Mouse (Mus musculus): Measurements from ENCODE around the gene Ush2a. TPM values are rescaled to one million over a fixed set of nuclear protein-coding genes. Genes with fewer than 3 reads are reported as not detected.

Gene Ush2a
- total and polyA plus RNA-seq, 3 experiments, result under 0.01 to 0.04 TPM; not detected in 1

DNA sequence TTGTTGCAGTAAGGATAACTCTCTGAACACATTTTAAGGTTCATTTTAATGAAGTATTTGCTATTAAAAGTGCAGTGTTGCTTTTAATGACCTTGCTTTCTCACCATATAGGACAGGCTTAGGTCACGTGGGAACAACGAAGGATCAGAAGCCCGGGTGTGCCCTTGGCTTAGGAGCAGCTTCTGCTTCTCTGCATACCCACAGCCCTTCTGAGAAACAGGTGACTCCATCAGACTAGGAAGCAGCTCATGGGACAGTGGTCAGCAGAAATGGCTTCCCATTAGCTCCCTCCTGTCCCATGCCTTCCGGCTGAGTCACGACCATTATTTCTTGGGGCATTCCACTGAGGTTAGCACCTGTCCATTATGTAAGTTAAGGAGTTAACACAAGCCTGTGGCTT is 304.4 kb downstream of the Ush2a start:
- no peak for DNase-seq (ENCODE audit: low read depth, low spot score)
- Histone ChIP-seq H3K27me3 (ENCODE audit: control insufficient read depth in 1 of 2, insufficient read depth in 2 of 2, low read length in 2 of 2) (no peaks in the 10 kb centered on the region), H3K9me3 (replicated peaks; ENCODE audit: insufficient read depth, low read length) (no peaks in the 10 kb centered on the region), H3K4me1 (ENCODE audit: control insufficient read depth in 1 of 2, insufficient read depth in 2 of 2, low read length in 2 of 2) (no peaks in the 10 kb centered on the region), H3K27ac (ENCODE audit: control insufficient read depth, low read depth, low read length) (no peak overlapping the region), H3K9ac (ENCODE audit: control insufficient read depth, low read depth, low read length, poor library complexity, severe bottlenecking) (no peak overlapping the region), H3K4me3 (ENCODE audit: control insufficient read depth in 1 of 2, insufficient read depth in 1 of 2, low read depth in 2 of 2, low read length in 2 of 2) (no peak overlapping the region), H3K79me2 (ENCODE audit: control insufficient read depth, insufficient read depth, low read length, poor library complexity) (no peaks in the 10 kb centered on the region), H3K36me3 (ENCODE audit: control insufficient read depth in 1 of 2, insufficient read depth in 2 of 2, low read length in 2 of 2) (no peaks in the 10 kb centered on the region)
- no peak for TF ChIP-seq TAL1 (IDR thresholded peaks at IDR 0.05; ENCODE audit: low read length)
- no peak for TF ChIP-seq MYB (IDR thresholded peaks at IDR 0.05; ENCODE audit: low read depth, low read length)
- no peak for TF ChIP-seq POLR2A (IDR thresholded peaks at IDR 0.05; ENCODE audit: control insufficient read depth in 1 of 2, insufficient read depth in 1 of 2, low read depth in 1 of 2, low read length in 2 of 2, poor library complexity in 1 of 2)
- no peak for TF ChIP-seq GABPA (IDR thresholded peaks at IDR 0.05; ENCODE audit: low read depth, low read length)
- TF ChIP-seq ELF1 (IDR thresholded peaks at IDR 0.05; ENCODE audit: low read depth, low read length), result no peak
- TF ChIP-seq RAD21 (IDR thresholded peaks at IDR 0.05; ENCODE audit: low read depth, low read length), result no peak

DNA sequence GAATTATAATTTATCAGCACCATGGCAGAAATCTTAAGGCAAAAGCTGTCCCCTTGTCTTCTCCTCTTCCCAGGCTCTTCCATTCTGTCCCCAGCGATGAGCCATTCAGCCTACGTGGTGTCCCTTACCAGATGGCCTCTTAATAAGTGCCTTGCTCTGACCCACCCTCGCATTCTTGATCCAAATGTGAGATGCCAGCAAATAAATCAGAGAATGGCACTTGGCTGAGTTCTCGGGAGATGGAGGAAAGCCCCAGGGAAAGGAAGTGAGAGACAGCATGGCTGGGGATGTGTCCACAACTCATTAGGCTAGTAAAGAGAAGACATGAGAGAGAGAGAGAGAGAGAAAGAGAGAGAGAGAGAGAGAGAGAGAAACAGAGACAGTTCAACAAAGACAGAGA is 305.7 kb downstream of the Ush2a start:
- Histone ChIP-seq H3K27me3 (ENCODE audit: control insufficient read depth in 1 of 2, insufficient read depth in 2 of 2, low read length in 2 of 2) (no peaks in the 10 kb centered on the region), H3K36me3 (ENCODE audit: control insufficient read depth in 1 of 2, insufficient read depth in 2 of 2, low read length in 2 of 2) (no peaks in the 10 kb centered on the region), H3K9ac (ENCODE audit: control insufficient read depth, low read depth, low read length, poor library complexity, severe bottlenecking) (no peak overlapping the region), H3K9me3 (replicated peaks; ENCODE audit: insufficient read depth, low read length) (no peaks in the 10 kb centered on the region), H3K79me2 (ENCODE audit: control insufficient read depth, insufficient read depth, low read length, poor library complexity) (no peaks in the 10 kb centered on the region), H3K4me3 (ENCODE audit: control insufficient read depth in 1 of 2, insufficient read depth in 1 of 2, low read depth in 2 of 2, low read length in 2 of 2) (no peak overlapping the region), H3K27ac (ENCODE audit: control insufficient read depth, low read depth, low read length) (no peak overlapping the region), H3K4me1 (ENCODE audit: control insufficient read depth in 1 of 2, insufficient read depth in 2 of 2, low read length in 2 of 2) (no peaks in the 10 kb centered on the region)
- DNase-seq (ENCODE audit: low read depth, low spot score), result no peak
- TF ChIP-seq CHD1 (IDR thresholded peaks at IDR 0.05; ENCODE audit: low read depth, low read length), result no peak
- TF ChIP-seq POLR2A (IDR thresholded peaks at IDR 0.05; ENCODE audit: control insufficient read depth in 1 of 2, insufficient read depth in 1 of 2, low read depth in 1 of 2, low read length in 2 of 2, poor library complexity in 1 of 2), result no peak
- TF ChIP-seq USF2 (IDR thresholded peaks at IDR 0.05; ENCODE audit: borderline replicate concordance in 1 of 2, insufficient read depth in 1 of 2, low read depth in 1 of 2, low read length in 2 of 2), result no peak

DNA sequence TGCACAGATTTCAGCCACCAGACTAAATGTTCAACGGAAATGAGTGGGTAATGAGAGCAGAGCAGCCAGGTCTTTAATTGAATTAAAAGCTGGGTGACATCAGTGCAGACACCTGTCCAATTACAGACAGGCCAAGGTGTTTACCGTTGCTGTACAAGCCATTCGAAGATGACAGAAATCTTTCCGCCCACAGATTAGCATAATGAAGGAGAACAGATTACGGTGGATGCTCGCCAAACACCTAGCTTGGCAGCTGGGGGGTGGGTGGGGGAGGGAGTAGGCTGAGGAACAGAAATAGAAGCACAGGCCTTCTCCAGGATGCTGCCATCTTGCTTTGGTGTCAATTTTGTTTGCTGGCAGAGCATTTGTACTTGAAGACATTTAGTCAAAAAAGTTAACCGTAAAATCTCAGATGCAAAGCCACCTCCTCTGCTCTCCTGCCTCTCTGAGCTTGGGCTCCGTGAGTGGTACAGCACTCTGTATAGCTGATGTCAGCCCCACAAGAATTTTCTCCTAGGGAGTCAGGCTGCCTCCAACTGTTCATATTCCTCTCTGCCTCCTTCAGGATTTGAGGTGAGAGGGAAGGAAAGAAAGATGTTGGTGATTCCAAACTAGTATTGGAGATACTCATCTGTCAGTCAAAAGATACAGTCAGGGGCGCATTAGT is 306.6 kb downstream of the Ush2a start:
- TF ChIP-seq NELFE (IDR thresholded peaks at IDR 0.05; ENCODE audit: low read depth, low read length), result no peak
- no peak for TF ChIP-seq ZKSCAN1 (IDR thresholded peaks at IDR 0.05; ENCODE audit: low read depth, low read length)
- TF ChIP-seq TCF12 (IDR thresholded peaks at IDR 0.05; ENCODE audit: low read depth, low read length), result no peak
- TF ChIP-seq JUND (IDR thresholded peaks at IDR 0.05; ENCODE audit: low read depth, low read length), result no peak
- no peak for TF ChIP-seq GATA1 (IDR thresholded peaks at IDR 0.05; ENCODE audit: low read depth, low read length)
- TF ChIP-seq MYB (IDR thresholded peaks at IDR 0.05; ENCODE audit: low read depth, low read length), result no peak
- Histone ChIP-seq H3K9me3 (replicated peaks; ENCODE audit: insufficient read depth, low read length) (no peaks in the 10 kb centered on the region), H3K36me3 (ENCODE audit: control insufficient read depth in 1 of 2, insufficient read depth in 2 of 2, low read length in 2 of 2) (no peaks in the 10 kb centered on the region), H3K79me2 (ENCODE audit: control insufficient read depth, insufficient read depth, low read length, poor library complexity) (no peaks in the 10 kb centered on the region), H3K9ac (ENCODE audit: control insufficient read depth, low read depth, low read length, poor library complexity, severe bottlenecking) (no peak overlapping the region), H3K27ac (ENCODE audit: control insufficient read depth, low read depth, low read length) (no peak overlapping the region), H3K27me3 (ENCODE audit: control insufficient read depth in 1 of 2, insufficient read depth in 2 of 2, low read length in 2 of 2) (no peaks in the 10 kb centered on the region), H3K4me1 (ENCODE audit: control insufficient read depth in 1 of 2, insufficient read depth in 2 of 2, low read length in 2 of 2) (no peaks in the 10 kb centered on the region), H3K4me3 (ENCODE audit: control insufficient read depth in 1 of 2, insufficient read depth in 1 of 2, low read depth in 2 of 2, low read length in 2 of 2) (no peak overlapping the region)
- DNase-seq (ENCODE audit: low read depth, low spot score), result no peak

Measured in MEL (cell line).